In the genomic region with DNA sequence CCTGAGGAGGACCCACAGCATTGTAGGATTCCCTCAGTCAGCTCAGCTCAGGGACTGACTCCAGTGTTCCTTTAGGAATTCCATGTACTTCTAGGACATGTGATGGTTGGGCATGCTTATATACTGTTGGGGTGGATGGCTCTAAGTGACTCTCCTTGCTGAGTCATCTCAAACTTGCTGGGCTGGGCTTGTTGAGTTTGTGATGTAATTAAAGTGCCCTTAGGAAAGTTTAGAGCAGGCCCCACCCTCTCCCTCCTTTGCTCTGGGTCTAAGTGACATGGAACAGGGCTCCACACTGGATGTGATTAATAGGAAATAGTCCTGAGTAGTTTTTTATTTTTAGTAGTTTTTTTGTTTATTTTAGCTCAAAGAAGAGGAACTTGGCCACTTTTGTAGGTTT, we compare ENCODE assay signal across 11 mouse cellular contexts. TPM values are rescaled to one million over a fixed set of nuclear protein-coding genes. Genes with fewer than 3 reads are reported as not detected.
DNase-seq lines count a peak whose midpoint lies in the region; ATAC-seq and TF ChIP-seq lines count a peak whose summit lies in the region.
"Had no signal": no experiment of that assay in that cellular context is flagged by ENCODE, and none has a peak within 500 bp of the region (broad histone marks: within the 10 kb centered on the region; RNA-seq: fewer than 3 reads in every experiment).

No protein-coding gene starts in this region.

- no peaks in the 10 kb centered on the region for H3K27me3 ChIP-seq in kidney, embryonic 16.5 days (ENCODE audit: insufficient read depth, low read length)
- H3K27me3 ChIP-seq in embryonic facial prominence, embryonic 14.5 days (replicated peaks; ENCODE audit: control insufficient read depth, insufficient read depth, low read length), result no peaks in the 10 kb centered on the region
- H3K27me3 ChIP-seq in hindbrain, postnatal 0 days (ENCODE audit: insufficient read depth, low read length), result no peaks in the 10 kb centered on the region
- H3K27me3 ChIP-seq: Patski had no signal

- no peaks in the 10 kb centered on the region for H3K36me3 ChIP-seq in kidney, embryonic 16.5 days (ENCODE audit: insufficient read depth, low read length)
- H3K36me3 ChIP-seq in embryonic facial prominence, embryonic 14.5 days (ENCODE audit: control insufficient read depth, insufficient read depth, low read length), result no peaks in the 10 kb centered on the region
- no peaks in the 10 kb centered on the region for H3K36me3 ChIP-seq in hindbrain, postnatal 0 days (ENCODE audit: insufficient read depth, low read length)

- TF ChIP-seq CTCF in hindbrain, postnatal 0 days (IDR thresholded peaks at IDR 0.05; ENCODE audit: low read depth), result no peak

- H3K4me3 ChIP-seq in kidney, embryonic 16.5 days (ENCODE audit: low read length), result no peak overlapping the region
- H3K4me3 ChIP-seq in embryonic facial prominence, embryonic 14.5 days (ENCODE audit: low read depth, low read length), result no peak overlapping the region
- H3K4me3 ChIP-seq in hindbrain, postnatal 0 days (ENCODE audit: low read length), result no peak overlapping the region

- no peak overlapping the region for H3K9ac ChIP-seq in kidney, embryonic 16.5 days (replicated peaks; ENCODE audit: low read length)
- H3K9ac ChIP-seq in embryonic facial prominence, embryonic 14.5 days (ENCODE audit: low read depth, low read length), result no peak overlapping the region
- H3K9ac ChIP-seq in hindbrain, postnatal 0 days (replicated peaks; ENCODE audit: low read length), result no peak overlapping the region

- no peaks in the 10 kb centered on the region for H3K9me3 ChIP-seq in kidney, embryonic 16.5 days (ENCODE audit: low read length)
- no peaks in the 10 kb centered on the region for H3K9me3 ChIP-seq in embryonic facial prominence, embryonic 14.5 days (ENCODE audit: control insufficient read depth, low read length)
- no peaks in the 10 kb centered on the region for H3K9me3 ChIP-seq in hindbrain, postnatal 0 days (ENCODE audit: low read length)

- H3K4me1 ChIP-seq in kidney, embryonic 16.5 days (ENCODE audit: insufficient read depth, low read length), result peaks cover 4% of the 10 kb centered on the region
- peaks cover 12% of the 10 kb centered on the region; the same call in 1 of the 2 replicates for H3K4me1 ChIP-seq in embryonic facial prominence, embryonic 14.5 days (ENCODE audit: control insufficient read depth, insufficient read depth, low read length)
- no peaks in the 10 kb centered on the region for H3K4me1 ChIP-seq in hindbrain, postnatal 0 days (ENCODE audit: insufficient read depth, low read length)

- peak; percentile 34 for DNase-seq in kidney, adult 9 months
- peak; percentile 35 for DNase-seq in embryonic facial prominence, embryonic 14.5 days (ENCODE audit: low spot score)
- DNase-seq in ovary, postnatal 14 days (ENCODE audit: low spot score), result no peak
- no peak for DNase-seq in adipocyte (ENCODE audit: low spot score)
- no peak for DNase-seq in hindbrain, postnatal 0 days (ENCODE audit: low spot score)
- DNase-seq: layer of hippocampus, postnatal 36 days had no signal

- H3K27ac ChIP-seq in kidney, embryonic 16.5 days (ENCODE audit: low read length), result no peak overlapping the region
- H3K27ac ChIP-seq in embryonic facial prominence, embryonic 14.5 days (replicated peaks; ENCODE audit: low read depth, low read length), result no peak overlapping the region
- no peak overlapping the region for H3K27ac ChIP-seq in hindbrain, postnatal 0 days

- no peak for ATAC-seq in kidney, embryonic 16.5 days (ENCODE audit: low FRiP score, low TSS enrichment)
- peak; percentile 27 for ATAC-seq in CD4-positive, CD25-positive, alpha-beta regulatory T cell, adult 4 months
- ATAC-seq in embryonic facial prominence, embryonic 14.5 days (ENCODE audit: low read depth), result no peak
- peak; percentile 68 for ATAC-seq in megakaryocyte, adult 5-6 weeks (ENCODE audit: poor library complexity, severe bottlenecking)
- no peak for ATAC-seq in hindbrain, postnatal 0 days
- ATAC-seq: Patski had no signal

- H3K4me2 ChIP-seq in kidney, embryonic 16.5 days (replicated peaks; ENCODE audit: low read depth, low read length), result no peak overlapping the region
- H3K4me2 ChIP-seq in embryonic facial prominence, embryonic 14.5 days (ENCODE audit: low read depth, low read length), result no peak overlapping the region
- no peak overlapping the region for H3K4me2 ChIP-seq in hindbrain, postnatal 0 days (ENCODE audit: low read depth, low read length)

RNA-seq across cellular contexts. Expression of gene Hif1a, which starts 20.8 kb away (rescaled TPM):
- polyA plus RNA-seq in kidney, embryonic 16.5 days (2015; fragmentation: Nextera tagmentation; extraction: Ambion mirVana), result 70.5 and 73.6 TPM in 2 replicates
- 10 to 100 TPM; 71.8 to 75.2 TPM for polyA plus RNA-seq in CD4-positive, CD25-positive, alpha-beta regulatory T cell, adult 4 months (2017; shearing (Covaris generic))
- polyA plus RNA-seq in embryonic facial prominence, embryonic 14.5 days (2014; fragmentation: Nextera tagmentation; extraction: Ambion mirVana), result 91.8 and 103 TPM in 2 replicates
- 68.4 and 70.9 TPM in 2 replicates for total RNA-seq in megakaryocyte, adult 5-6 weeks (2015)
- total RNA-seq in megakaryocyte, adult 5-6 weeks (2017), result 85.4 and 89.4 TPM in 2 replicates
- 95.3 and 109 TPM in 2 replicates for total RNA-seq in hindbrain, postnatal 0 days (2014; rRNA removed)
- 62.1 and 66.5 TPM in 2 replicates for polyA plus RNA-seq in hindbrain, postnatal 0 days (2015; fragmentation: Nextera tagmentation; extraction: Ambion mirVana)

RNA-seq across cellular contexts. Expression of gene Gm49321, which starts 57.1 kb away (rescaled TPM):
- polyA plus RNA-seq in kidney, embryonic 16.5 days (2015; fragmentation: Nextera tagmentation; extraction: Ambion mirVana), result 13.1 and 14.8 TPM in 2 replicates
- 10 to 100 TPM; 13.2 to 14.3 TPM for polyA plus RNA-seq in CD4-positive, CD25-positive, alpha-beta regulatory T cell, adult 4 months (2017; shearing (Covaris generic))
- 9.2 and 10.2 TPM in 2 replicates for polyA plus RNA-seq in embryonic facial prominence, embryonic 14.5 days (2014; fragmentation: Nextera tagmentation; extraction: Ambion mirVana)
- total RNA-seq in megakaryocyte, adult 5-6 weeks (2015), result 1.2 and 3.2 TPM in 2 replicates
- total RNA-seq in megakaryocyte, adult 5-6 weeks (2017), result not detected in 2 replicates
- not detected in 2 replicates for total RNA-seq in hindbrain, postnatal 0 days (2014; rRNA removed)
- 12.8 and 14.8 TPM in 2 replicates for polyA plus RNA-seq in hindbrain, postnatal 0 days (2015; fragmentation: Nextera tagmentation; extraction: Ambion mirVana)
- total RNA-seq: liver, adult 2 months had no signal
- polyA plus RNA-seq: liver, adult 2 months had no signal

Comparison
In these comparisons a context has a peak if more than half of its experiments do, and no peak if none do; other contexts are left out.
1. DNase-seq: peak in kidney, adult 9 months (single experiment) and embryonic facial prominence, embryonic 14.5 days (single experiment); none in ovary, postnatal 14 days (single experiment), adipocyte (single experiment) and hindbrain, postnatal 0 days (single experiment).
2. ATAC-seq: peak in CD4-positive, CD25-positive, alpha-beta regulatory T cell, adult 4 months (single experiment) and megakaryocyte, adult 5-6 weeks (single experiment); none in kidney, embryonic 16.5 days (single experiment), embryonic facial prominence, embryonic 14.5 days (single experiment) and hindbrain, postnatal 0 days (single experiment).